Mouse (Mus musculus) testis, postnatal 10 days (tissue): ENCODE data around the gene Gp1ba.

Experiments used
- DNase-seq: peaks from one replicate; pipeline ENCODE4 v3.0.0; 2021; ENCODE audit warnings: low spot score

Gene Gp1ba

GRCm38 (mm10) chr11:70638714-70639278 lies at the start of gene Gp1ba:
TSS of gene Gp1ba (plus strand) at chr11:70639122.
- DNase-seq: no peak

DNA sequence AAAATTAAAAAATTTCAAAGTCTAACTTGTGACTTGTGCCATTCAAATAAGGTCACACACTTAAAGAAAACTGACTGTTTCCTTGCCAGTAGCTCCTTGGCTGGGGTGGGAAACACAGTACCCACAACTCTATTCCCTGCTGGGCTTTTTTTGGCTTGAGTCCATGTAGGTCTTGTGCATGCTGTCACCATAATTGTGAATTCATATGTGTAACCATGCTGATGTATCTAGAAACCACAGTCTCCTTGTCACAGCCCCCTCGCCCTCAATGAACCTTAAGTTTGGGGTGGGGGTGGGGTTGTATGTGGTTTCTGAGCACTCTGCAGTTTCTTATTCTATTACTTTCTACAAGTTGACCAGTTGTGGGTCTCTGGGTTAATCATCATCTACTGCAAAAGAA lies 47.2 kb upstream of the Gp1ba start:
- DNase-seq: no peak

DNA sequence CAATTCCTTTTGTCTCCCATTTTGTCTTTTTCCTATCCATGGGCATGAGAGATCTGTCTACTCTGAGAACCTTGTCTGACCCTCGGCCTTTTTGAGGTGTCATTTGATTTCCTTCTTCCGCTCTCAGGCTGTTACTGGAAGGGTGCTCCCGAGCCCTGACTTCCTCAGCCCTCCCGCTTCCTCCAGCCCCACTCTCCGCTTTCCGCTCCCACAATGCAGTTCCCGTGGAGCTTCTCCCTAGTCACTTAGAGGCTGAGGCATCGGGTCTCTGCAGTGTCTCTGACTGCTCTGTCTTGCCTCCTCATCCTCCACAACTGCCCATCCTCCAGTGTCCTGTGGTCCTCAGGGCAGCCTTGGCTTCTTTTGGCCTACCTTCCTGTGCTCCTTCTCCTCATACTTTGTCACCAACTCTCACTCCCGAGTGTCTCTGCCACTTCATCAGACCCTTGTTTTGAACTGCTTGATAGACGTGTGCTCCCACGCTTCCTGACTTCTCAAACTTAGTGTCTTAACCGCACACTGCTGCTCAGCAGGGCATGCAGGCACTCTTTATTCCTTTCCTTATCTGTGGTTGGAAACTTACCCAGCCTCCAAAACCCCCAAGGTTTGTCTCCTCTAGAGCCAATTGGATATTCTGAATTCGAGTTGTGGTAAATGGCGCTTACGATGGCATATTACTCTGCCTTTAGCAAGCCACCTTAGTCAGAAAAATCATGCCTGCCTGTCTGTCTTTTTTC lies 44.5 kb upstream of the Gp1ba start:
- DNase-seq: no peak

DNA sequence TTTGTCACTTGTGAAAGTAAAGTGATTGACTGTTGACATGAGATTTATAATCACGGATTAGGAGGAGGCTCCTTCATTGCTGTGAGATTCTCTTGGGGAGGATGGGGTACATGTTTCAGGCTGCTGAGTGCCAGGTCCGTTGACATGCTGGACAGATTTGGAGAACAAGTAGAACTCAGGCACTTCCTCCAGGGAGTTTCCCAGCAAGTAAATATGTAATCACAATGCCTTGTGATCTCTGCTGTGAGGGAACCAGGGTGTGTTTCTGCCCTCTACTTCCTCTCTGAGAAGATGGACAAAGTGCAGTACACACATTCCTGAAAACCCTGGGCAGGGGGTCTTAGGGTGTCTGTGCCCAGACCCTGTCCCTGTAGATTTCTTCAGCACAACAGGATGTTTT lies 43.3 kb upstream of the Gp1ba start:
- no peak for DNase-seq

GRCm38 (mm10) chr11:70596094-70596493 lies 42.8 kb upstream of the Gp1ba start:
- no peak for DNase-seq

DNA sequence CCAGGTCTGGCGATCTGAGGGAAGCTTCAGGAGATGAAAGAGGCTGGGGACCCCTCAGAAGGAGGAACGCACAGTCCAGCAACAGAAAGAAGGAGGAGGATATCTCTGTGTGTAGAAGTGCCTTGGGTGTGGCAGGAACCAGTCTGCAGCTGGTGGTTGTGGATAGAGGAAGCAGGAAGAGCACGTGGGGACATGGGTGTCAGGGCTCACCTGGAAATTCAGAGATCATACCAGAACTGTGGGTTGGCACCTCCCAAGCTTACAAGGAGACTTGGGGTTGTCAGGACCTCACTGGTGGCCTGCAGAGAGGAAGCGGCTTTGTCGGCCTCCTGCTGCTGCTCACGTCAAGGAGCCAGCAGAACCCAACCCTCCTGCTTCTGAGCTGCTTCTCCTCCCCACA lies 41.6 kb upstream of the Gp1ba start:
- no peak for DNase-seq

DNA sequence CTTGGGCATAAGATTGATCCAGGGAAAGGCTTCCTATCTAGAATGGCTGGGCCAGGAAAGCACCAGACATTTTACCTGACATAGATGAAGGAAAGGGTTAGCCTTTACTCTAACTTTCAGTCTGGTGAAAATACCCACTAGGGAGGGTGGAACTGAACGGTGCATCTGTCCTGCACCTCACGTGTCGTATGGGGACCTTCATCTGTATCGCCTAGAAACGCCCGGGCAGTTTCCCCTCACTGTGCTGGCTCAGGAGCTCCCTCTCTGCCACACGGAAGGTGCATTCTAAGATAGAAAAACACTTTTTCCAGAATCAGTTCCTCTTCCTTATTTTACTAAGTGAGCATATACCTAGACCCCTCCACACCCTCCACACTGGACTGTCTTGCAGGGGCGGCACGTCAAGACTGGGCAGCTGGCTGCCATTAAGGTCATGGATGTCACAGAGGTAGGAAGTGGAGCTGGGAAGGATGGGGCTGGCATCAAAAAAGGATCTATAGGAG lies 40.4 kb upstream of the Gp1ba start:
- DNase-seq: no peak

DNA sequence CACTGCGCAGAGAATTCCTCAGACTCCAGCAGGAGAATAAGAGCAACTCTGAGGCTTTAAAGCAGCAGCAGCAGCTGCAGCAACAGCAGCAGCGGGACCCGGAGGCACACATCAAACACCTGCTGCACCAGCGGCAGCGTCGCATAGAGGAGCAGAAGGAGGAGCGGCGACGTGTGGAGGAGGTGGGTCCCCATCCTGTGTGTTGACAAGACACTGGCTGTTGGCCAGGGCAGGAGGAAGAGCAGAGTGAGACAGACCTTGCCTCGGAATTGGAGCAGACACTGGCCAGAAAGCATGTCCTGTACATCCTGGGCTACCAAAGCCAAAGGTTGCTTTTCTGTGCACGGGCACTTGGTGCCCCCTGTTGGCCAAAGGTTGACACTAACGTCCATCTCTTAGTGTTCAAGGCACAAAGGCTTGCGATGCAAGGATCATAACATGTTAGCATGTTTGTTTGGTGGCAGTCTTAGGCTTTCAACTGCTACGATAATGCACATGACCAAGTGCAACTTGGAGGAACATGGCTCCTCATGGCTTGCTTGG lies 33.8 kb upstream of the Gp1ba start:
- DNase-seq: peak; percentile 84

DNA sequence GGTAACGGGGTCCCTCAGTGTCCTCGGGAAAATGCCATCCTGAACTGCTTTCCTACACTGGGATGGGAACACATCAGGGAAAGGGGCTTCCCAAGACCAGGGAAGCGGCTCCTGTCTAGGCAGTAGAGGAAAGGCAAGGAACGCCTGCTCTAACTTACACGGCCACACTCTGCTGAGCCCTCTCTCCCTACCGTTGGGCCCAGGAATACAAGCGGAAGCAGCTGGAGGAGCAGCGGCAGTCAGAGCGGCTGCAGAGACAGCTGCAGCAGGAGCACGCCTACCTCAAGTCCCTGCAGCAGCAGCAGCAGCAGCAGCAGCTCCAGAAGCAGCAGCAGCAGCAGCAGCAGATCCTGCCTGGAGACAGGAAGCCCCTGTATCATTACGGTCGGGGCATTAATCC lies 32.2 kb upstream of the Gp1ba start:
- no peak for DNase-seq

- DNase-seq: no peak
Observed at GRCm38 (mm10) chr11:70607611-70608010, 31.3 kb upstream of the Gp1ba start.

- peak; percentile 77 for DNase-seq
Observed at GRCm38 (mm10) chr11:70608381-70609066, 30.4 kb upstream of the Gp1ba start.

GRCm38 (mm10) chr11:70610752-70611151 lies 28.2 kb upstream of the Gp1ba start:
- no peak for DNase-seq

DNA sequence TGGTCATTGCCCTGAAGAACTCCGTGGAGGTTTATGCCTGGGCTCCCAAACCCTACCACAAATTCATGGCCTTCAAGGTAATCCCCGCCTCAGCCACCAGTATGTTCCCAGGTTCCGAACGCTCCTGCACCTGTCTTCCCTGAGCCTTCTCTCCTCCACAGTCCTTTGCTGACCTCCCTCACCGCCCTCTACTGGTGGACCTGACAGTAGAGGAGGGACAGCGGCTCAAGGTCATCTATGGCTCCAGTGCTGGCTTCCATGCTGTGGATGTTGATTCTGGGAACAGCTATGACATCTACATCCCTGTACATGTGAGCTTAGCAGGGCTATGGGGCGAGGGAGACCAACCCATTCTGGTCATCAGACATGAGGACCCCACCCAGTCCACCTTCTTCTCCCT lies 26.4 kb upstream of the Gp1ba start:
- no peak for DNase-seq

- peak; percentile 71 for DNase-seq
Observed at GRCm38 (mm10) chr11:70615074-70615473, 23.8 kb upstream of the Gp1ba start.

GRCm38 (mm10) chr11:70615516-70616093 lies 23.3 kb upstream of the Gp1ba start, which contains the start of gene 4930544D05Rik:
TSS of gene 4930544D05Rik (plus strand) at chr11:70615848.
- DNase-seq: no peak

DNA sequence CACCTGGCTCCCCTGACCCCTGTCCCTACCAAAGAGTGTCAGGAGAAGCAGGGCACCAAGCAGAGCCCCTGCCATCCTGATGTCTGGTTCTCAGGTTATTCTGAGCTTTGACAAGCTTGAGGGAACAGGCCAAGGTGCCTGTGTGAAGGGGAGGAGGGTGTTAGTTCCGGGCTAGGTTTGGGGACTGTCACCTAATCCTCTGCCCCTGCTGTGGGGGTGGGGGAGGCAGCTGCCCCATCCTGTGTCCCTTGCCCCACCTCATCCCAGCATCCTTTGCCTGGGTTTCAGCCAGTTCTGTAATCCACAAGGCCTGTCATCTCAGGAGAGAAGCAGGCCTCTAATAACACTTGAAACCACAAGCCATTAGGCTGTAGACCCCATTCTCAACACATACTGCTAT lies 19.8 kb upstream of the Gp1ba start, which contains the start of gene Chrne:
Gene Chrne, minus strand, starts transcription at position 116 of the 400 bp plus-strand sequence.
- DNase-seq: no peak

- DNase-seq: no peak
Observed at GRCm38 (mm10) chr11:70621972-70622814, 16.7 kb upstream of the Gp1ba start.

DNA sequence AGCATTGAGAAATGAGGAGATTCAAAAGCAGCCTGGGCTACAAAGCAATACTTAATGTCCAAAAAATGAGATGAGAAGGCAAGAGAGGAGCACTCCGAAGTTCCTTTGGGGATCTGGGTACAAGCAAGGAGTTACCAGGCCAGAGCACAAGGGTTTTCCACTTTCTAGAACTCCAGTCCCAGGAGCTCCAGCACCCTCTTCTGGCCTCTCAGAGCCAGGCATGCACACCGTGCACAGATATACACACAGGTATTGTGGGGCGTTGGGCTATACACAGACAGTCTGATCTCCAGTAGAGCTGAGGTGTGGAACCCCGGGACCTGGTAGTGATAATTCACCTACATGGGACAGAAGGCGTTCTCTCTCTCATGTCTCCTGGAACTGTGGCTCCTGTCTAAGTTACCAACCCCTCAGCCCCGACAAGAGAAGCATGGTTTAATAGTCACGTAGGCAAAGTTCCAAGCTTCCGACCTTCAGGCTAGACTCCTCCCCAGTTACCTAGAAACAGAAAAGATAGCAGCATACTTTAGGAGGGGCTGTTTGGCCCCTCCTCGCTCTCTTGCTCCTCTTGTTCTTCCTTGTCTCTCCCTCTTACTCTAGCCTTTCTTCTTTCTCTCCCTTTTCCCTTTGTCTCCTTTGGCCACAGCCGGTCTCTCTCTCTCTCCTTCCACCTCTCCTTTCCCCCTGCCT lies 15.7 kb upstream of the Gp1ba start:
- DNase-seq: no peak

DNA sequence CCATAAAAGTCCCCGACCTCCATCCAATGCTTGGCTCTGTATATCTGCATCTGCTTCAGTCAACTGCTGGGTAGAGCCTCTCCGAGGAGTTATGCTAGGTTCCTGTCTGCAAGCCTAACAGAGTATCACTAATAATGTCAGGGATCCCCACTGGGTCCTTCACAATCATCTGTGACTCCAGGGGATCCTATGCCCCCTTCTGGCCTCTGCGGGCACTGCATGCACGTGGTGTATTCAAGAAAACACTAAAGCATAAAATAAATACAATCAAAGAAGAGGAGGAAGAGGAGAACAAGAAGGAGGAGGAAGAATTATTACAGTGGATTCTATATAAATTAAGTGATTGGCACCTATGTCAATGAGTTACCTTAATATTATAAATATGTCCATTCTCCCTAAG lies 13.4 kb upstream of the Gp1ba start:
- peak; percentile 78 for DNase-seq

GRCm38 (mm10) chr11:70626877-70627276 lies 12.0 kb upstream of the Gp1ba start:
- no peak for DNase-seq

DNA sequence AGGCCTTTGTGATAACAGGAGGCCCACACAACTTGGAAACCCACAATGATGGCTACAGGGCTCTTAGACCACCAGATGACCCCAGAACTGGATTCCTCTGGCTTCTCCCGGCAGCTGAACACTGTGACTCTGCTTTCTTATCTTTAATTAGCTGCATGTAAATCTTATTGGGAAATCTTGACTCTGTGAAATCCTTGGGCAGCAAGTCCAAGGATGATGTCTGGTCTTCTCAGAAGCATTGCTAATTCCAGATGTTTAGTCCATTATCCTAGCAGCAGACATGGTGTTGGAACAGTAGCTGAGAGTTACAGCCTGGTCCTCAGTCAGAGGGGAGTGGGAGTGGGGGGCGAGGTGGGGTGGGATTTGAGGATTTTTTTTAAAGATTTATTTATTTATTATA lies 10.5 kb upstream of the Gp1ba start:
- DNase-seq: no peak
